Mouse (Mus musculus): ENCODE measurements around the gene Pxmp4. TPM values are rescaled to one million over a fixed set of nuclear protein-coding genes. Genes with fewer than 3 reads are reported as not detected.
A peak's percentile ranks its signal among the peaks of the same experiment; 100 is the strongest.

Gene Pxmp4
- 31.8 and 32.9 TPM in 2 replicates for polyA plus RNA-seq (2015; fragmentation: Nextera tagmentation; extraction: Ambion mirVana)

GRCm38 (mm10) chr2:154603638-154604153 lies at the start of gene Pxmp4:
Pxmp4 (minus strand) TSS chr2:154603708.
- Histone ChIP-seq H3K9ac (replicated peaks; ENCODE audit: low read length) (peak within 1 kb of the TSS; percentile 85), H3K4me3 (ENCODE audit: low read length) (peak within 1 kb of the TSS; percentile 78), H3K4me1 (ENCODE audit: insufficient read depth, low read length) (peaks cover 8% of the 10 kb centered on the region; the same call in 1 of the 2 replicates), H3K36me3 (ENCODE audit: insufficient read depth, low read length) (no peaks in the 10 kb centered on the region), H3K9me3 (ENCODE audit: low read length) (no peaks in the 10 kb centered on the region), H3K27me3 (ENCODE audit: insufficient read depth, low read length) (no peaks in the 10 kb centered on the region), H3K4me2 (replicated peaks; ENCODE audit: low read depth, low read length) (peak within 1 kb of the TSS; percentile 72), H3K27ac (ENCODE audit: low read length) (peak within 1 kb of the TSS; percentile 62; the same call in 1 of the 2 replicates)
- WGBS, result under 1% methylated on average over 13 of the region's 13 CpGs
- ATAC-seq (ENCODE audit: low FRiP score, low TSS enrichment), result peak; percentile 100

GRCm38 (mm10) chr2:154651363-154651762 lies 47.9 kb upstream of the Pxmp4 start, which contains the start of gene Chmp4b:
Chmp4b (plus strand) TSS chr2:154651705.
- H3K27ac ChIP-seq (ENCODE audit: low read length), result peak within 1 kb of the TSS; percentile 93
- H3K4me3 ChIP-seq (ENCODE audit: low read length), result no peak within 1 kb of the TSS
- H3K36me3 ChIP-seq (ENCODE audit: insufficient read depth, low read length), result no peaks in the 10 kb centered on the region
- WGBS, result 46% methylated on average over 8 of the region's 8 CpGs
- no peak within 1 kb of the TSS; the same call in 1 of the 2 replicates for H3K4me2 ChIP-seq (replicated peaks; ENCODE audit: low read depth, low read length)
- peak; percentile 77 for ATAC-seq (ENCODE audit: low FRiP score, low TSS enrichment)
- no peaks in the 10 kb centered on the region; the same call in 1 of the 2 replicates for H3K4me1 ChIP-seq (ENCODE audit: insufficient read depth, low read length)
- no peaks in the 10 kb centered on the region for H3K27me3 ChIP-seq (ENCODE audit: insufficient read depth, low read length)
- H3K9me3 ChIP-seq (ENCODE audit: low read length), result no peaks in the 10 kb centered on the region
- H3K9ac ChIP-seq (replicated peaks; ENCODE audit: low read length), result no peak within 1 kb of the TSS; the same call in 1 of the 2 replicates

GRCm38 (mm10) chr2:154650404-154650803 lies 46.9 kb upstream of the Pxmp4 start:
- no peaks in the 10 kb centered on the region for H3K36me3 ChIP-seq (ENCODE audit: insufficient read depth, low read length)
- no peaks in the 10 kb centered on the region for H3K4me1 ChIP-seq (ENCODE audit: insufficient read depth, low read length)
- WGBS, result 82% methylated on average over 3 of the region's 3 CpGs
- no peak overlapping the region for H3K9ac ChIP-seq (replicated peaks; ENCODE audit: low read length)
- no peak overlapping the region for H3K4me3 ChIP-seq (ENCODE audit: low read length)
- ATAC-seq (ENCODE audit: low FRiP score, low TSS enrichment), result no peak
- H3K27me3 ChIP-seq (ENCODE audit: insufficient read depth, low read length), result no peaks in the 10 kb centered on the region
- H3K4me2 ChIP-seq (replicated peaks; ENCODE audit: low read depth, low read length), result no peak overlapping the region
- peak overlapping the region; percentile 93; the same call in 1 of the 2 replicates for H3K27ac ChIP-seq (ENCODE audit: low read length)
- H3K9me3 ChIP-seq (ENCODE audit: low read length), result no peaks in the 10 kb centered on the region

GRCm38 (mm10) chr2:154648086-154648485 lies 44.6 kb upstream of the Pxmp4 start:
- H3K27me3 ChIP-seq (ENCODE audit: insufficient read depth, low read length), result no peaks in the 10 kb centered on the region
- H3K4me3 ChIP-seq (ENCODE audit: low read length), result no peak overlapping the region
- peaks cover 10% of the 10 kb centered on the region for H3K36me3 ChIP-seq (ENCODE audit: insufficient read depth, low read length)
- 25% methylated on average over 3 of the region's 3 CpGs for WGBS
- no peaks in the 10 kb centered on the region for H3K9me3 ChIP-seq (ENCODE audit: low read length)
- no peak for ATAC-seq (ENCODE audit: low FRiP score, low TSS enrichment)
- no peak overlapping the region for H3K4me2 ChIP-seq (replicated peaks; ENCODE audit: low read depth, low read length)
- H3K9ac ChIP-seq (replicated peaks; ENCODE audit: low read length), result no peak overlapping the region
- no peaks in the 10 kb centered on the region for H3K4me1 ChIP-seq (ENCODE audit: insufficient read depth, low read length)
- no peak overlapping the region for H3K27ac ChIP-seq (ENCODE audit: low read length)

GRCm38 (mm10) chr2:154646634-154647033 lies 43.1 kb upstream of the Pxmp4 start:
- Histone ChIP-seq H3K4me2 (replicated peaks; ENCODE audit: low read depth, low read length) (no peak overlapping the region), H3K9ac (replicated peaks; ENCODE audit: low read length) (no peak overlapping the region), H3K27me3 (ENCODE audit: insufficient read depth, low read length) (no peaks in the 10 kb centered on the region), H3K36me3 (ENCODE audit: insufficient read depth, low read length) (peaks cover 10% of the 10 kb centered on the region), H3K4me1 (ENCODE audit: insufficient read depth, low read length) (no peaks in the 10 kb centered on the region), H3K9me3 (ENCODE audit: low read length) (no peaks in the 10 kb centered on the region), H3K4me3 (ENCODE audit: low read length) (no peak overlapping the region), H3K27ac (ENCODE audit: low read length) (no peak overlapping the region)
- no peak for ATAC-seq (ENCODE audit: low FRiP score, low TSS enrichment)
- 78% methylated on average over 5 of the region's 5 CpGs for WGBS

GRCm38 (mm10) chr2:154642712-154643385 lies 39.3 kb upstream of the Pxmp4 start:
- no peaks in the 10 kb centered on the region for H3K4me1 ChIP-seq (ENCODE audit: insufficient read depth, low read length)
- 0 out of 2 replicates have a peak, but pooled peaks cover 5% of the 10 kb centered on the region for H3K9me3 ChIP-seq (ENCODE audit: low read length)
- ATAC-seq (ENCODE audit: low FRiP score, low TSS enrichment), result 0 out of 2 replicates have a peak, but pooled peaks have one; percentile 1
- H3K27ac ChIP-seq (ENCODE audit: low read length), result peak overlapping the region; percentile 89
- H3K9ac ChIP-seq (replicated peaks; ENCODE audit: low read length), result no peak overlapping the region
- peaks cover 23% of the 10 kb centered on the region for H3K36me3 ChIP-seq (ENCODE audit: insufficient read depth, low read length)
- H3K4me2 ChIP-seq (replicated peaks; ENCODE audit: low read depth, low read length), result no peak overlapping the region
- no peaks in the 10 kb centered on the region for H3K27me3 ChIP-seq (ENCODE audit: insufficient read depth, low read length)
- 70% methylated on average over 6 of the region's 6 CpGs for WGBS
- no peak overlapping the region for H3K4me3 ChIP-seq (ENCODE audit: low read length)

GRCm38 (mm10) chr2:154642005-154642459 lies 38.5 kb upstream of the Pxmp4 start:
- Histone ChIP-seq H3K4me1 (ENCODE audit: insufficient read depth, low read length) (no peaks in the 10 kb centered on the region), H3K4me3 (ENCODE audit: low read length) (peak overlapping the region; percentile 11), H3K9ac (replicated peaks; ENCODE audit: low read length) (no peak overlapping the region), H3K4me2 (replicated peaks; ENCODE audit: low read depth, low read length) (0 out of 2 replicates have a peak overlapping the region, but pooled peaks have one; percentile 22), H3K36me3 (ENCODE audit: insufficient read depth, low read length) (peaks cover 24% of the 10 kb centered on the region), H3K9me3 (ENCODE audit: low read length) (0 out of 2 replicates have a peak, but pooled peaks cover 5% of the 10 kb centered on the region), H3K27ac (ENCODE audit: low read length) (peak overlapping the region; percentile 89), H3K27me3 (ENCODE audit: insufficient read depth, low read length) (no peaks in the 10 kb centered on the region)
- peak; percentile 71 for ATAC-seq (ENCODE audit: low FRiP score, low TSS enrichment)
- WGBS, result 84% methylated on average over 9 of the region's 9 CpGs

GRCm38 (mm10) chr2:154641176-154641575 lies 37.7 kb upstream of the Pxmp4 start:
- no peak for ATAC-seq (ENCODE audit: low FRiP score, low TSS enrichment)

GRCm38 (mm10) chr2:154639115-154639514 lies 35.6 kb upstream of the Pxmp4 start:
- Histone ChIP-seq H3K4me2 (replicated peaks; ENCODE audit: low read depth, low read length) (no peak overlapping the region), H3K9me3 (ENCODE audit: low read length) (0 out of 2 replicates have a peak, but pooled peaks cover 5% of the 10 kb centered on the region), H3K4me1 (ENCODE audit: insufficient read depth, low read length) (no peaks in the 10 kb centered on the region), H3K9ac (replicated peaks; ENCODE audit: low read length) (no peak overlapping the region), H3K4me3 (ENCODE audit: low read length) (no peak overlapping the region), H3K36me3 (ENCODE audit: insufficient read depth, low read length) (peaks cover 22% of the 10 kb centered on the region), H3K27ac (ENCODE audit: low read length) (no peak overlapping the region), H3K27me3 (ENCODE audit: insufficient read depth, low read length) (no peaks in the 10 kb centered on the region)
- ATAC-seq (ENCODE audit: low FRiP score, low TSS enrichment), result no peak
- WGBS, result 88% methylated on average over 4 of the region's 4 CpGs

More at GRCm38 (mm10) chr2:154641176-154641575, 37.7 kb upstream of the Pxmp4 start:
- H3K27me3 ChIP-seq (ENCODE audit: insufficient read depth, low read length), result no peaks in the 10 kb centered on the region
- no peak overlapping the region for H3K9ac ChIP-seq (replicated peaks; ENCODE audit: low read length)
- no peaks in the 10 kb centered on the region for H3K4me1 ChIP-seq (ENCODE audit: insufficient read depth, low read length)
- no peak overlapping the region for H3K27ac ChIP-seq (ENCODE audit: low read length)
- H3K4me2 ChIP-seq (replicated peaks; ENCODE audit: low read depth, low read length), result no peak overlapping the region
- 0 out of 2 replicates have a peak, but pooled peaks cover 5% of the 10 kb centered on the region for H3K9me3 ChIP-seq (ENCODE audit: low read length)
- WGBS, result 74% methylated on average over 8 of the region's 8 CpGs
- no peak overlapping the region for H3K4me3 ChIP-seq (ENCODE audit: low read length)
- peaks cover 26% of the 10 kb centered on the region for H3K36me3 ChIP-seq (ENCODE audit: insufficient read depth, low read length)
